Mouse (Mus musculus) common myeloid progenitor, adult 5-6 weeks (primary cell): ENCODE measurements around the gene Twf1. TPM values are rescaled to one million over a fixed set of nuclear protein-coding genes. Genes with fewer than 3 reads are reported as not detected.

Source experiments
- ATAC-seq: replicated peaks from 2 replicates; pipeline ENCODE4 v1.8.0; 2016; ENCODE audit warnings: low read depth, mild to moderate bottlenecking, moderate TSS enrichment, inconsistent platforms; ENCODE audit not compliant: poor library complexity, severe bottlenecking
- total RNA-seq: library from RNA; stranded (forward); fragments of 200-1000, 187-1606 nt; gene quantifications from 2 replicates; pipeline ENCODE4 v1.2.3, GENCODE M21; 2017

Twf1 gene
- total RNA-seq, 1 experiment from 2014 or later: 28.8 TPM

GRCm38 (mm10) chr15:94574566-94575268 lies 15.0 kb downstream of the Twf1 start:
- no peak for ATAC-seq

- ATAC-seq: no peak
Observed at GRCm38 (mm10) chr15:94572746-94573145, 16.9 kb downstream of the Twf1 start.

- no peak for ATAC-seq
Observed at GRCm38 (mm10) chr15:94571501-94571900, 18.2 kb downstream of the Twf1 start.

- no peak for ATAC-seq
Observed at GRCm38 (mm10) chr15:94568496-94569182, 21.1 kb downstream of the Twf1 start.

- ATAC-seq: peak; percentile 100
Observed at GRCm38 (mm10) chr15:94565854-94566253, 23.8 kb downstream of the Twf1 start.

- ATAC-seq: no peak; the same call in 1 of the 2 replicates
Observed at GRCm38 (mm10) chr15:94564909-94565308, 24.8 kb downstream of the Twf1 start.

- no peak for ATAC-seq
Observed at GRCm38 (mm10) chr15:94558895-94559656, 30.6 kb downstream of the Twf1 start.

GRCm38 (mm10) chr15:94557442-94557841 lies 32.2 kb downstream of the Twf1 start:
- peak; percentile 100 for ATAC-seq

- no peak for ATAC-seq
Observed at GRCm38 (mm10) chr15:94553536-94553935, 36.2 kb downstream of the Twf1 start.

- no peak for ATAC-seq
Observed at GRCm38 (mm10) chr15:94544844-94545243, 44.8 kb downstream of the Twf1 start.

- ATAC-seq: no peak
Observed at GRCm38 (mm10) chr15:94544052-94544636, 45.5 kb downstream of the Twf1 start.

GRCm38 (mm10) chr15:94543409-94544051 lies 46.2 kb downstream of the Twf1 start, which contains the start of the genes Pus7l and Irak4:
Gene Pus7l (minus strand): TSS chr15:94543547.
Gene Irak4 (plus strand): TSS chr15:94543643.
- ATAC-seq: peak; percentile 96

GRCm38 (mm10) chr15:94542567-94543408 lies 46.9 kb downstream of the Twf1 start:
- peak; percentile 66 for ATAC-seq

GRCm38 (mm10) chr15:94539296-94539695 lies 50.4 kb downstream of the Twf1 start:
- ATAC-seq: no peak

GRCm38 (mm10) chr15:94535521-94535920 lies 54.2 kb downstream of the Twf1 start:
- no peak for ATAC-seq

GRCm38 (mm10) chr15:94532956-94533355 lies 56.7 kb downstream of the Twf1 start:
- no peak for ATAC-seq

- no peak for ATAC-seq
Observed at GRCm38 (mm10) chr15:94532306-94532705, 57.4 kb downstream of the Twf1 start.

GRCm38 (mm10) chr15:94530519-94530918 lies 59.2 kb downstream of the Twf1 start:
- no peak for ATAC-seq
